ENCODE assay signal across 10 mouse cellular contexts in the genomic region with DNA sequence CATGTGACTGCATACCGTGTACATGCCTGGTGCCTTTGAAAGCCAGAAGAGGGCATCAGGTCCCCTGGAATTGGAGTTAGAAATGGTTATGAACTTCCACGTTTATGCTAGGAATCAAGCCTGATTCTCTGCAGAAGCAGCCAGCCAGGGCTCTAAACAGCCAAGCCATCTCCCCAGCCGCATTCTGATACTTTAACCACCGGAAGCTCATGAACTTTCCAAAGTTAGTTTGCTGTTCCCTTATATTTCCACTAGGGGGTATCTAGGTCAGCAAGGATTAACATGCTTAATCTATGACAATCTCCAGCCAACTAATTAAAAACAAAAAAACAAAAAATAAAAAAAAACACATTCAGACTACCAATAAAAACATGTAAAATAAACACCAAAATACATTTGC. TPM values are rescaled to one million over a fixed set of nuclear protein-coding genes. Genes with fewer than 3 reads are reported as not detected.
DNase-seq lines count a peak whose midpoint lies in the region; ATAC-seq and TF ChIP-seq lines count a peak whose summit lies in the region.
"Had no signal": no experiment of that assay in that cellular context is flagged by ENCODE, and none has a peak within 500 bp of the region (broad histone marks: within the 10 kb centered on the region; RNA-seq: fewer than 3 reads in every experiment).

No protein-coding gene starts in this region.

- no peaks in the 10 kb centered on the region for H3K36me3 ChIP-seq in embryonic facial prominence, embryonic 11.5 days (replicated peaks; ENCODE audit: control insufficient read depth, insufficient read depth, low read depth, low read length)
- no peaks in the 10 kb centered on the region for H3K36me3 ChIP-seq in embryonic facial prominence, embryonic 10.5 days (replicated peaks)
- no peaks in the 10 kb centered on the region for H3K36me3 ChIP-seq in liver, embryonic 14.5 days (replicated peaks; ENCODE audit: control insufficient read depth, insufficient read depth, low read depth)
- no peaks in the 10 kb centered on the region for H3K36me3 ChIP-seq in splenic B cell, adult 2 months (ENCODE audit: control insufficient read depth, insufficient read depth, low read length, poor library complexity, severe bottlenecking)
- H3K36me3 ChIP-seq in midbrain, embryonic 13.5 days, result no peaks in the 10 kb centered on the region
- H3K36me3 ChIP-seq: heart, embryonic 13.5 days had no signal

- no peak for TF ChIP-seq POLR2A in bone marrow macrophage, adult 2 months (IDR thresholded peaks at IDR 0.05; ENCODE audit: borderline replicate concordance, low read depth, low read length)

- no peak overlapping the region for H3K27ac ChIP-seq in embryonic facial prominence, embryonic 11.5 days (replicated peaks; ENCODE audit: low read depth, low read length)
- H3K27ac ChIP-seq in embryonic facial prominence, embryonic 10.5 days (replicated peaks), result no peak overlapping the region
- H3K27ac ChIP-seq in liver, embryonic 14.5 days, result no peak overlapping the region
- H3K27ac ChIP-seq in bone marrow macrophage, adult 2 months (ENCODE audit: insufficient read depth, low read depth, low read length), result 0 out of 2 replicates have a peak overlapping the region, but pooled peaks have one; percentile 17
- H3K27ac ChIP-seq in midbrain, embryonic 13.5 days, result no peak overlapping the region
- H3K27ac ChIP-seq: heart, embryonic 13.5 days had no signal

- no peak overlapping the region for H3K4me2 ChIP-seq in embryonic facial prominence, embryonic 11.5 days (ENCODE audit: low read depth, low read length)
- H3K4me2 ChIP-seq in liver, embryonic 14.5 days (ENCODE audit: low read depth), result no peak overlapping the region
- no peak overlapping the region for H3K4me2 ChIP-seq in midbrain, embryonic 13.5 days (replicated peaks)
- H3K4me2 ChIP-seq: heart, embryonic 13.5 days had no signal

- no peak for TF ChIP-seq EP300 in liver, embryonic 14.5 days (IDR thresholded peaks at IDR 0.05; ENCODE audit: low read depth)

- no peak for ATAC-seq in embryonic facial prominence, embryonic 11.5 days (replicated peaks; ENCODE audit: insufficient number of reproducible peaks, low FRiP score, low TSS enrichment, low read depth)
- ATAC-seq in liver, embryonic 14.5 days (ENCODE audit: insufficient read depth), result no peak
- no peak for ATAC-seq in midbrain, embryonic 13.5 days

- peak; percentile 43 for TF ChIP-seq CTCF in liver, embryonic 14.5 days (IDR thresholded peaks at IDR 0.05; ENCODE audit: low read depth)
- peak; percentile 40; the same call in 1 of the 2 replicates for TF ChIP-seq CTCF in bone marrow macrophage, adult 2 months (IDR thresholded peaks at IDR 0.05; ENCODE audit: low read depth, low read length)

- no peak overlapping the region for H3K9ac ChIP-seq in embryonic facial prominence, embryonic 11.5 days (replicated peaks; ENCODE audit: low read length)
- no peak overlapping the region for H3K9ac ChIP-seq in liver, embryonic 14.5 days (replicated peaks)
- no peak overlapping the region for H3K9ac ChIP-seq in midbrain, embryonic 13.5 days (replicated peaks)
- H3K9ac ChIP-seq: heart, embryonic 13.5 days had no signal

- no peaks in the 10 kb centered on the region for H3K4me1 ChIP-seq in embryonic facial prominence, embryonic 11.5 days (ENCODE audit: control insufficient read depth, insufficient read depth, low read length)
- H3K4me1 ChIP-seq in embryonic facial prominence, embryonic 10.5 days, result no peaks in the 10 kb centered on the region
- H3K4me1 ChIP-seq in liver, embryonic 14.5 days (replicated peaks; ENCODE audit: control insufficient read depth in 2 of 2, insufficient read depth in 2 of 2, low read length in 1 of 2), result no peaks in the 10 kb centered on the region
- H3K4me1 ChIP-seq in bone marrow macrophage, adult 2 months (ENCODE audit: control insufficient read depth, insufficient read depth, low read length), result peaks cover 11% of the 10 kb centered on the region
- no peaks in the 10 kb centered on the region for H3K4me1 ChIP-seq in midbrain, embryonic 13.5 days (replicated peaks)
- H3K4me1 ChIP-seq: heart, embryonic 13.5 days had no signal

- peak; percentile 63 for DNase-seq in embryonic facial prominence, embryonic 11.5 days (ENCODE audit: low spot score)
- DNase-seq in embryonic facial prominence, embryonic 10.5 days (ENCODE audit: low spot score), result no peak
- DNase-seq in liver, embryonic 14.5 days (ENCODE audit: low read depth in 3 of 3, low spot score in 3 of 3), result no peak
- no peak for DNase-seq in liver
- DNase-seq in splenic B cell, adult 2 months (ENCODE audit: low read depth, low spot score), result peak; percentile 44
- no peak for DNase-seq in layer of hippocampus, adult 11-12 months (ENCODE audit: low spot score)
- DNase-seq: right cerebral cortex, adult 18-20 months had no signal

- H3K27me3 ChIP-seq in embryonic facial prominence, embryonic 11.5 days (ENCODE audit: control insufficient read depth, insufficient read depth, low read length), result no peaks in the 10 kb centered on the region
- H3K27me3 ChIP-seq in embryonic facial prominence, embryonic 10.5 days (replicated peaks; ENCODE audit: low read depth, poor library complexity, severe bottlenecking), result no peaks in the 10 kb centered on the region
- no peaks in the 10 kb centered on the region for H3K27me3 ChIP-seq in liver, embryonic 14.5 days (ENCODE audit: control insufficient read depth, insufficient read depth, low read length)
- H3K27me3 ChIP-seq in splenic B cell, adult 2 months (ENCODE audit: control insufficient read depth, insufficient read depth, low read length, poor library complexity, severe bottlenecking), result no peaks in the 10 kb centered on the region
- 0 out of 2 replicates have a peak, but pooled peaks cover 3% of the 10 kb centered on the region for H3K27me3 ChIP-seq in midbrain, embryonic 13.5 days

- 47% methylated on average over 4 of the region's 4 CpGs for WGBS in embryonic facial prominence, embryonic 11.5 days
- WGBS in embryonic facial prominence, embryonic 10.5 days, result 43% methylated on average over 4 of the region's 4 CpGs
- whole genome bisulfite sequencing in liver, embryonic 14.5 days (ENCODE audit: insufficient replicate concordance), result 28% methylated on average over 4 of the region's 4 CpGs
- whole genome bisulfite sequencing in midbrain, embryonic 13.5 days, result 44% methylated on average over 4 of the region's 4 CpGs

- H3K9me3 ChIP-seq in embryonic facial prominence, embryonic 11.5 days (replicated peaks; ENCODE audit: control insufficient read depth, low read length), result no peaks in the 10 kb centered on the region
- H3K9me3 ChIP-seq in embryonic facial prominence, embryonic 10.5 days, result no peaks in the 10 kb centered on the region
- no peaks in the 10 kb centered on the region for H3K9me3 ChIP-seq in liver, embryonic 14.5 days (ENCODE audit: control insufficient read depth, low read length)
- H3K9me3 ChIP-seq in midbrain, embryonic 13.5 days, result no peaks in the 10 kb centered on the region
- H3K9me3 ChIP-seq: heart, embryonic 13.5 days had no signal

- no peak overlapping the region for H3K4me3 ChIP-seq in embryonic facial prominence, embryonic 11.5 days (ENCODE audit: low read depth, low read length)
- no peak overlapping the region for H3K4me3 ChIP-seq in embryonic facial prominence, embryonic 10.5 days
- no peak overlapping the region for H3K4me3 ChIP-seq in liver, embryonic 14.5 days (ENCODE audit: insufficient read depth in 1 of 2, low read depth in 2 of 2, low read length in 2 of 2)
- H3K4me3 ChIP-seq in bone marrow macrophage, adult 2 months (ENCODE audit: insufficient read depth, low read length), result no peak overlapping the region
- H3K4me3 ChIP-seq in midbrain, embryonic 13.5 days (replicated peaks), result no peak overlapping the region
- H3K4me3 ChIP-seq: heart, embryonic 13.5 days had no signal

RNA-seq across cellular contexts. Expression of a gene that starts 9.9 kb away (rescaled TPM):
- polyA plus RNA-seq in embryonic facial prominence, embryonic 11.5 days (2014; fragmentation: Nextera tagmentation; extraction: Ambion mirVana), result 0.18 and 0.42 TPM in 2 replicates
- 0.44 and 0.72 TPM in 2 replicates for polyA plus RNA-seq in embryonic facial prominence, embryonic 10.5 days (2016; fragmentation: Nextera tagmentation; extraction: Ambion mirVana)
- polyA plus RNA-seq in liver, embryonic 14.5 days (2012; rRNA removed), result 0.08 and 0.16 TPM in 2 replicates
- not detected in 2 replicates for polyA plus RNA-seq in liver, embryonic 14.5 days (2014; fragmentation: Nextera tagmentation; extraction: Ambion mirVana)
- not detected in 2 replicates for polyA plus RNA-seq in bone marrow macrophage, adult 2 months (2012; ENCODE audit: insufficient read depth, insufficient read length, missing spikeins)
- polyA plus RNA-seq in midbrain, embryonic 13.5 days (2015; fragmentation: Nextera tagmentation; extraction: Ambion mirVana), result not detected in 2 replicates

RNA-seq across cellular contexts. Expression of a gene that starts 17.8 kb away (rescaled TPM):
- not detected in 2 replicates for polyA plus RNA-seq in embryonic facial prominence, embryonic 11.5 days (2014; fragmentation: Nextera tagmentation; extraction: Ambion mirVana)
- polyA plus RNA-seq in embryonic facial prominence, embryonic 10.5 days (2016; fragmentation: Nextera tagmentation; extraction: Ambion mirVana), result not detected in 2 replicates
- not detected in 2 replicates for polyA plus RNA-seq in liver, embryonic 14.5 days (2012; rRNA removed)
- polyA plus RNA-seq in liver, embryonic 14.5 days (2014; fragmentation: Nextera tagmentation; extraction: Ambion mirVana), result not detected in 2 replicates
- polyA plus RNA-seq in bone marrow macrophage, adult 2 months (2012; ENCODE audit: insufficient read depth, insufficient read length, missing spikeins), result not detected in 2 replicates
- polyA plus RNA-seq in midbrain, embryonic 13.5 days (2015; fragmentation: Nextera tagmentation; extraction: Ambion mirVana), result not detected in 2 replicates
- polyA plus RNA-seq: heart, embryonic 13.5 days had no signal

RNA-seq across cellular contexts. Expression of a gene that starts 52.0 kb away (rescaled TPM):
- polyA plus RNA-seq in embryonic facial prominence, embryonic 11.5 days (2014; fragmentation: Nextera tagmentation; extraction: Ambion mirVana), result 1.6 and 2.3 TPM in 2 replicates
- 2.4 and 3.4 TPM in 2 replicates for polyA plus RNA-seq in embryonic facial prominence, embryonic 10.5 days (2016; fragmentation: Nextera tagmentation; extraction: Ambion mirVana)
- 0.38 and 0.44 TPM in 2 replicates for polyA plus RNA-seq in liver, embryonic 14.5 days (2012; rRNA removed)
- polyA plus RNA-seq in liver, embryonic 14.5 days (2014; fragmentation: Nextera tagmentation; extraction: Ambion mirVana), result 0.15 and 0.50 TPM in 2 replicates
- 0.68 TPM in 1 of 2 replicates, not detected in the other for polyA plus RNA-seq in bone marrow macrophage, adult 2 months (2012; ENCODE audit: insufficient read depth, insufficient read length, missing spikeins)
- polyA plus RNA-seq in midbrain, embryonic 13.5 days (2015; fragmentation: Nextera tagmentation; extraction: Ambion mirVana), result 1.5 and 2.0 TPM in 2 replicates

RNA-seq across cellular contexts. Expression of a gene that starts 57.4 kb away (rescaled TPM):
- polyA plus RNA-seq in embryonic facial prominence, embryonic 11.5 days (2014; fragmentation: Nextera tagmentation; extraction: Ambion mirVana), result 644 and 679 TPM in 2 replicates
- polyA plus RNA-seq in embryonic facial prominence, embryonic 10.5 days (2016; fragmentation: Nextera tagmentation; extraction: Ambion mirVana), result 548 and 551 TPM in 2 replicates
- 68.1 and 110 TPM in 2 replicates for polyA plus RNA-seq in liver, embryonic 14.5 days (2012; rRNA removed)
- polyA plus RNA-seq in liver, embryonic 14.5 days (2014; fragmentation: Nextera tagmentation; extraction: Ambion mirVana), result 249 and 251 TPM in 2 replicates
- polyA plus RNA-seq in bone marrow macrophage, adult 2 months (2012; ENCODE audit: insufficient read depth, insufficient read length, missing spikeins), result 124 and 133 TPM in 2 replicates
- 403 and 435 TPM in 2 replicates for polyA plus RNA-seq in midbrain, embryonic 13.5 days (2015; fragmentation: Nextera tagmentation; extraction: Ambion mirVana)

RNA-seq across cellular contexts. Expression of a gene that starts 58.1 kb away (rescaled TPM):
- 172 and 188 TPM in 2 replicates for polyA plus RNA-seq in embryonic facial prominence, embryonic 11.5 days (2014; fragmentation: Nextera tagmentation; extraction: Ambion mirVana)
- 198 and 200 TPM in 2 replicates for polyA plus RNA-seq in embryonic facial prominence, embryonic 10.5 days (2016; fragmentation: Nextera tagmentation; extraction: Ambion mirVana)
- polyA plus RNA-seq in liver, embryonic 14.5 days (2012; rRNA removed), result 45.5 and 55.4 TPM in 2 replicates
- 107 and 111 TPM in 2 replicates for polyA plus RNA-seq in liver, embryonic 14.5 days (2014; fragmentation: Nextera tagmentation; extraction: Ambion mirVana)
- 44.7 and 49.5 TPM in 2 replicates for polyA plus RNA-seq in bone marrow macrophage, adult 2 months (2012; ENCODE audit: insufficient read depth, insufficient read length, missing spikeins)
- 138 and 145 TPM in 2 replicates for polyA plus RNA-seq in midbrain, embryonic 13.5 days (2015; fragmentation: Nextera tagmentation; extraction: Ambion mirVana)

Comparison
In these comparisons a context has a peak if more than half of its experiments do, and no peak if none do; other contexts are left out.
1. DNase-seq: peak in embryonic facial prominence, embryonic 11.5 days (single experiment) and splenic B cell, adult 2 months (single experiment); none in embryonic facial prominence, embryonic 10.5 days (single experiment), liver, embryonic 14.5 days (0 of 3), liver (single experiment) and layer of hippocampus, adult 11-12 months (single experiment).